Mouse (Mus musculus): ENCODE measurements around the gene Snrpa.

- TF ChIP-seq POLR2A (IDR thresholded peaks at IDR 0.05; ENCODE audit: borderline replicate concordance, control insufficient read depth, low read depth, low read length) (peak; percentile 90; the same call in 1 of the 2 replicates), CTCF (IDR thresholded peaks at IDR 0.05; ENCODE audit: control insufficient read depth, insufficient read depth, low read length) (no peak)
These were observed 32.3 kb upstream of the Snrpa start, which contains the start of gene Itpkc for GRCm38 (mm10) chr7:27228281-27228821.

Measured in bone marrow, adult 2 months (tissue).